Mouse (Mus musculus) layer of hippocampus, adult 2 months (tissue): ENCODE results near the gene Map3k12. TPM values are rescaled to one million over a fixed set of nuclear protein-coding genes. Genes with fewer than 3 reads are reported as not detected.

ENCODE experiments used
- DNase-seq, 2 experiments: peaks; one replicate each; pipeline ENCODE4 v3.0.0; 2022; ENCODE audit warnings: low spot score in 2 of 2
- H3K27ac ChIP-seq: fragments of 200-600 bp; 2 replicates; pipeline ENCODE4 v1.8.1; 2022
- H3K4me3 ChIP-seq: fragments of 200-600 bp; 2 replicates; pipeline ENCODE4 v1.8.1; 2022; ENCODE audit warnings: mild to moderate bottlenecking
- CTCF ChIP-seq: fragments of 200-600 bp; conservative IDR thresholded peaks from 2 replicates; pipeline ENCODE4 v1.8.1; 2022; ENCODE audit warnings: antibody characterized with exemption, mild to moderate bottlenecking, moderate library complexity
- total RNA-seq, 2 experiments: library from RNA; stranded (reverse); gene quantifications; 2 replicates each; pipeline ENCODE4 v1.2.3; 2021

The Map3k12 gene
- total RNA-seq, 2 experiments from 2014 or later = 95.0 to 99.9 TPM

DNA sequence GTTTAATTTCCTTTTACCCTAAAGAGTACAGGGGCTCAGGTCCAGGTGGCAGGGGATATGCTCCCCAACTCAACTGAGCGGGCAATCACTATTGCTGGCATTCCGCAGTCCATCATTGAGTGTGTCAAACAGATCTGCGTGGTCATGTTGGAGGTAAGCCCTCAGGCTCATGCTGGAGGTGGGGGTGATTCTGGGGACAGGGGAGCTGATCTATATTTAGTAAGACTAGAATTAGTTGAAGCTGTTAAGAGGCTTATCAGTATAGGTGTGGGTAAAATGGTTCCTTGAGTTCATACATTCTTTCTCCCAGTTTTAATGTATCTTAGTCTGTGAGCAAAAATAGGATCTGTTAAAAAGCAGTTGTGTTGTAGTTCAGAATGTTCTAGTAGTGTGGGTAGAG lies 33.7 kb downstream of the Map3k12 start:
- no peak overlapping the region for H3K27ac ChIP-seq
- DNase-seq = no peak
- H3K4me3 ChIP-seq = no peak overlapping the region
- TF ChIP-seq CTCF = no peak

DNA sequence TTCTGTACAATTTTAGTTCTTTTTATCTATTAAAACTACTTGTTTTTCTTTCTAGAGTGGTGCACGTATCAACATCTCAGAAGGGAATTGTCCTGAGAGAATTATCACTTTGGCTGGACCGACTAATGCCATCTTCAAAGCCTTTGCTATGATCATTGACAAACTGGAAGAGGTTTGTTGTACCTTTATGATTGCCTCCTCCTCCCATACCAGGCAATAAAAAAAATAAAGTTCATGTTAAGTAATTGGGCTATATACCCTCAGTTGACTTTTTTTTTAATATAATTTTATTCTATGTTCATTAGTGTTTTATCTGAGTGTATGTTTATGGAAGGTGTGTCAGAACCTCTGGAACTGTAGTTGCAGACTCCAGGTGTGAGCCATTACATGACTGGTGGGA lies 42.3 kb downstream of the Map3k12 start:
- H3K4me3 ChIP-seq = no peak overlapping the region
- DNase-seq = no peak
- no peak for TF ChIP-seq CTCF

DNA sequence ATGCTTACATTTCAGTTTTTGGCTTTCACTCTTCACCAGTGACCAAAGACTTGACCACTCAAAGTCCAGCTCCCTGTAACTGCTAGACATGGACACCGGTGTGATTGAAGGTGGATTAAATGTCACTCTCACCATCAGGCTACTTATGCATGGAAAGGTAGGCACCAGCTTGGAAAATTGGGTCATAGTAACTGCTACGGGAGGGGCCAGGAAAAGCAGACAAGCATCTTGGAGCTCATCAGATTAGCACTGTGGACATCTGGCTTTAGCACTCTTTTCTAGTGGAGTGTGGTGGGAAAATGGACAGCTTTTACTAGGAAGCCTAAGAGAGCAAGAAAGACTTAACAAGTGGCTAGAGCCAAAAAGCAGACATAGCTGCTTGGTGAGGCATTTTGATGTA lies 43.6 kb downstream of the Map3k12 start:
- no peak for TF ChIP-seq CTCF
- no peak for DNase-seq
- Histone ChIP-seq H3K4me3 (no peak overlapping the region), H3K27ac (no peak overlapping the region; the same call in 1 of the 2 replicates)

More for the DNA sequence above, 42.3 kb downstream of the Map3k12 start:
- H3K27ac ChIP-seq = no peak overlapping the region

DNA sequence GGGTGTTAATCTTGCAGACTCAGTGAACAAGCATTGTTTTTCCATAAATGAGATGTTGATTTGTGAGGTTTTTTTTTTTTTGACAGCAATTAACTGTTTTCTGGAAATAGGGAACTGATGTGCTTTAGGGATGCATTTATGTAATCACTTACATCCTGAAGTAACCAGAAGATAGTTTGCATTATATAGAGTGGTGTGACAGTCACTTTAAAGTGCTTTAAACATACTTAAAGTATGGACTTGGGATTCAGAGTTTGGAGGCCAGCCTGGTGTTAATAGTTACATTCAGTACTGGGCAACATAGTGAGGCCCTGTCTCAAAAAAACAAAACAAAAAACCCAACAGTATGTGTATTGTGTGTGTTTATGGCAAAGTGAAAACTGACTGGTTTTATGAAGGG lies 45.1 kb downstream of the Map3k12 start:
- DNase-seq = no peak
- peak overlapping the region; percentile 98; the same call in 1 of the 2 replicates for H3K27ac ChIP-seq
- TF ChIP-seq CTCF = no peak
- peak overlapping the region; percentile 90 for H3K4me3 ChIP-seq

DNA sequence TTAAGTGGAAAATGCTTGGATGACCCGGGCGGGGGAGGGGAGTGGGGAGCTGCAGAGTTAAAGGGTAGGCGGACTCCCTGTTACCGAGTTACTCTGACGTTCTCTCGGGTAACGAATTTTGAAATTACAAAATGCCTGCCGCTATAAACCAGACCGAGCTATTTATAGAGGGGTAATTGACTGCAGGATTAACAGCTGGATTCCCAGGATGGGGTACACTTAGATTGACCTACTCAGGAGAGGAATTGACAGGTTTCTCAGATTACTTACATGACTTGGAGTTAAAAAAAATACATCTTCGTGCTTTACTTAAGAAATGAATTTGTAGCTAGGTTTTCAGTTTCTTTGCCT lies 45.6 kb downstream of the Map3k12 start:
- no peak for DNase-seq
- H3K4me3 ChIP-seq = peak overlapping the region; percentile 90
- H3K27ac ChIP-seq = peak overlapping the region; percentile 98
- TF ChIP-seq CTCF = no peak

DNA sequence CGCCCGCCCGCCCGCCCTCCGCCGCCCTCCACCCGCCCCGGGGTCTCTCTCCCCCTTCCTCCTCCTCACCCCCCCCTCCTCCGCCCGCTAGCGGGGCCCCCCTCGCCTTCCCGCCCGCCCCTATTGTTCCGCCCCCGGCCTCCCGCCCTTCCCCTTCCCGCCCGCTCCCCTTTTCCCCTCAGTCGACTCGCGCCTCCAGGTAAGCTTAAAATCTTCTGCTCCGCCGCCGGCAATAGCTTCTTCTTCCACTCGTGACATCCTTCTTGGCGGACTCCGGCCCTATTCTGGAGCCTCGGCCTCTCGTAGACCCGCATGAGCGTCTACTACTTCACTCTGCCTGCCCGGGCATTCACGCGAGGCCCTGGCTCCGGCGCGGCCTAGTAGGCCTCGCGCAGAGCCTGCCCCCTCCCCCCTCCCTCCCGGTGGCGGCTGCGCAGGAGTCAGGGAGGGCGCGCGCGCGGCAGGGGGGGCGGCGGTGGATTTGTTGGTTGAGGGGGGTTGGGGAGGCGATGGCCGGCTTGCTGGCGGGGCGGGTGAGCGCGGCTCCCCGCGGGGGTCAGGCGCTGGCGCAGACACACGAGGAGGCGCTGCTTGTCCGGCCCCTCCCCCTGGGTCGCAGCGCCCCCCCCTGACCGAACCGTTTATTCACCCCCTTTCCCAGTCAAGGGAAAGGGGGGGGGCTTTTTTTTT lies 46.1 kb downstream of the Map3k12 start:
- peak; percentile 56 to 78 for DNase-seq
- H3K4me3 ChIP-seq = peak overlapping the region; percentile 90
- peak overlapping the region; percentile 98 for H3K27ac ChIP-seq
- peak; percentile 54 for TF ChIP-seq CTCF

DNA sequence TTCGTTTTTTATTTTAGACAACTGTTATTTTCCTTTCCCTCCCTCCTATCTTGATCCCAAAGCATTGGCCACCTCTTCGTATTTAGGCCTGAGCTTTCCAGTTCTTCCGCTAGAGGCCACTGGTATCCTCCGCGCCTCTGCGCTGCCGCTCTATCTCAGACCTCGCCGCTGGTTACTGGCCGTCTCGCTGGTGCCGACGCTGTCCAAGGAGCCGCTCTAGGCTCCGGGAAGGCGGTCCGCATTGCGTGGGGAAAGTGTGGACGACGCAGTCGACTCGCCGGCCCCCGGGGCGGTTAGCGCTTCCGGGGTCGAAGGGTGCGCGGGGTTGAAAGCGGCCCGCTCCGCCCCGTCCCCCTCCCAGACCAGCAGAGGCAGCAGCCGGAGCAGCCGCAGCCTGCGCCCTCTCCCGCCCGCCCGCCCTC lies 46.7 kb downstream of the Map3k12 start, which contains the start of gene Pcbp2:
Pcbp2 (plus strand) TSS at position 357 of the 422 bp plus-strand sequence.
- peak; percentile 98 for TF ChIP-seq CTCF

DNA sequence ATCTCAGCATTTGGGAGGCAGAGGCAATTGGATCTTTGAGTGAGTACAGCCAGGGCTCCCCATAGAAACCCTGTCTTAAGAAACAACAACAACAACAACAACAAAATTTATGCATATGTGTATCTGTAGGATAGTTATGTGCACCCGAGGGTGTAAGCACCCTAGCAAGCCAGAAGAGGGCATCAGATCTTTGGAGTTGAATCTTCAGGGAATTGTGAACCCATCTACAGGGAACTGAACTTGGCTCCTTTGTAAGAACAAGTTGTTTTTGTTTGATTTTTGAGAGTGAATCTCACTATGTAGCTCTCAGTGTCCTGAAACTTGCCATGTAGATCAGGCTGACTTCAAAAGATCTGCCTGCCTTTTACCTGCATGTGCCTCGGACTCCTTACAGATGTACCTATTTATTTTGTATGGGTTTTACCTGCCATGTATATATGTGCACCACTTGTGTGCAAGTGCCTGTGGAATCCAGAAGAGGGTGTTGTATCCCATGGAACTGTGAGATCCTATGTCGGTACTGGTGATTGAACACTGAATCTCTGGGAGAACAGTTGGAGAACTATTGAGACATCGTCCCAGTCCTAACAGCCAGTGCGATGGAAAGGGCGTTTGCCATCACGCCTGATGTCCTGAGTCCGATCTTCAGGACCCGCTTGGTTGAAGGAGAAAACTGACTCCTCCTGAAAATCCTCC lies 48.0 kb downstream of the Map3k12 start:
- DNase-seq = no peak
- TF ChIP-seq CTCF = 0 out of 2 replicates have a peak, but pooled peaks have one; percentile 6
- Histone ChIP-seq H3K27ac (no peak overlapping the region), H3K4me3 (no peak overlapping the region)

More for the DNA sequence above, 46.7 kb downstream of the Map3k12 start, which contains the start of gene Pcbp2:
- Histone ChIP-seq H3K4me3 (peak within 1 kb of the TSS; percentile 90), H3K27ac (peak within 1 kb of the TSS; percentile 98)
- peak; percentile 97 to 98 for DNase-seq

DNA sequence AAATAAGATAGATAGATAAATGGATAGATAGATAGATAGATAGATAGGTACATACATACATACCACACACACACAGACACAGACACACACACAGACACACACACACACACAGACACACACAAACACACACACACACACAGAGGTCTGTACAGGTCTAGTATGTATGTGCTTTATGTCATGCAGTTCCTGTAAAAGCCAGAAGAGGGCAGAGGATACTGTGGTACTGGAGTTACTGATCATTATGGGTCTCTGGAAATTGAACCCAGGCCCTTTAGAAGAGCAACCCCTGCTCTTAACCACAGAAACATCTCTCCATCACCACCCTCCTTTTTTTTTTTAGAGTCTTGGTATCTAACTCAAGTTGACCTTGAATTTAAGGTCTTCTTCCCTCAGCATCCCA lies 53.2 kb downstream of the Map3k12 start:
- Histone ChIP-seq H3K4me3 (no peak overlapping the region), H3K27ac (no peak overlapping the region)
- no peak for DNase-seq
- peak; percentile 55 for TF ChIP-seq CTCF

DNA sequence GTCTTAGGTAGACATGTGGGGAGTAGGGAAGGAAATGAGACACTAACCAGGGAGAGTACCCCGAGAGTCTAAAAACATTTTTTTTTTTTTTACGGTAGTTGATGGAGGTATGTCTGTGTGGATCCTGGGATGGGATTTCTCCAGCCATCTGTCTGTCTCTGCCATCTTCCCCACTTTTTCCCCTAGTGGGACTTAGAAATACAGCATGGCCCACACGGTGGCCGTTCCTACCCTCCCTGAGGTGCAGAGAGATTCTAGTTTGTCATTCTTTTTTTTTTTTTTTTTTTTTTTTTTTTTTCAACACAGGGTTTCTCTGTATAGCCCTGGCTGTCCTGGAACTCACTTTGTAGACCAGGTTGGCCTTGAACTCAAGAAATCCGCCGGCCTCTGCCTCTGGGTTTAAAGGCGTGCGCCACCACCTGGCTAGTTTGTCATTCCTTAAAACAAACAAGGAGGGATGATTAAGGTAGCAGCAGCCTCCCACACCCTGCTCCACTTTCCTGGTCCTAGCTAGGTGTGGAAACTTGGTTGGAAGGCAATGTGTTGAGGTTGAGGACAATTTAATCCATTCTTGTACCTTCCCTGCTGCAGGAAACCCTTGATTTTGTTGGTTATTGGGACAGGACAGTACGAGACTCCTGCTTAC lies 55.3 kb downstream of the Map3k12 start:
- Histone ChIP-seq H3K4me3 (no peak overlapping the region), H3K27ac (no peak overlapping the region)
- DNase-seq = no peak
- no peak for TF ChIP-seq CTCF

DNA sequence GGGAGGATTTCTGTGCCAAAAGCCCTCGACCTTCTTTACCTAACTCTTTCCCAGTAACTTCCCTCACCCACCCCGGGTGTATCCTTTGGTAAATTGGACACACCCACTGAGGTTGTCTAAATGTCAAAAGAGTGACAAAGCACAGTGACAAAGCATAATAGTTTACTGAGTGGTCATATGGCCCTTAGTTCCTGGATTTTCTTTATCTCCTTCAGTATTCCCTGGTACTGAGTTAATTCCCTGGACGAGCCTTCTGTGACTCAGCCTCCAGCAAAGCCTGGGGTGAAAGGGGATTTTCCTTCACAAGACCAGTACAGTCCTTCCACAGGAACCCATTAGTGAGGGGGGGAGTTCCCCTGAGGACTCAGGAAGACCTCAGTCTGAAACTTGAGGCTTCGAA lies 55.9 kb downstream of the Map3k12 start:
- no peak for TF ChIP-seq CTCF
- Histone ChIP-seq H3K27ac (no peak overlapping the region), H3K4me3 (no peak overlapping the region)

DNA sequence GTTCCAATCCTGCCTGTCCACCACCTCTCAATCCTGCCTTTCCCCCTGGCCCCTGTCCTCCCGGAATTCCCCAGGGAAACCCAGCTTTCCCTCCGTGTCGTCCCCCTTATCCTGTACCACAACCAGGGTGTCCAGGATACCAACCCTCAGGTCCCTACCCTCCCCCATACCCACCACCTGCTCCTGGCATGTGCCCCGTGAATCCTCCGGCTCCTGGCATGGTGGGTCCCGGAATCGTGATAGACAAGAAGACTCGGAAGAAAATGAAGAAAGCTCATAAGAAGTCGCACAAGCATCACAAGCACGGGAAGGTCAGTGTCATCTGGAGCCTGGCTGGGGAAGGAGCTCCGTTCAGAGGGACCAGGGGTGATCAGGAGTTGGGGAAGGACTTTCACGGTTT lies 56.5 kb downstream of the Map3k12 start:
- no peak overlapping the region for H3K4me3 ChIP-seq
- no peak for DNase-seq
- no peak for TF ChIP-seq CTCF
- H3K27ac ChIP-seq = no peak overlapping the region

More for the DNA sequence above, 55.9 kb downstream of the Map3k12 start:
- DNase-seq = no peak

DNA sequence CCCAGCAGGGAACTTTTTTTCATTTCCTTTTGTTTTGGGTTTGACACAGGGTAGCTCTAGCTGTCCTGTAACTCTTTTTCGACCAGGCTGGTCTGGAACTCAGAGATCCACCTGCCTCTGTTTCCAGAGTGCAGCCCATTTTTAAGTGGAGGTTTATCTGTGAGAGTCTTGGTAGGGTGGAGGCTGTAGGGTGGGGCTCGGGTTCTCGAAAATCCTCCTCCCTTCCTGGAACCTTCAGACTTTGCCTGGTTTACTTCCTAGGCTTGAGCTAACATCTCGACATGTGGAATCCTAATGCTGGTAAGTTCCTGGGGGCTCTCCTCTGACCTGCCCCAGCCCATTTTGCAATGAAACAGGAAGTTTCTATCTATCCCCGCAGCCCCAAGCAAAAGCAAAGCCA lies 57.0 kb downstream of the Map3k12 start:
- no peak for DNase-seq
- Histone ChIP-seq H3K4me3 (peak overlapping the region; percentile 66; the same call in 1 of the 2 replicates), H3K27ac (no peak overlapping the region)
- TF ChIP-seq CTCF = no peak
